Mouse (Mus musculus): ENCODE results near the gene Ginm1. TPM values are rescaled to one million over a fixed set of nuclear protein-coding genes. Genes with fewer than 3 reads are reported as not detected.

Ginm1 gene
- polyA plus RNA-seq, 1 experiment from 2014 or later: 78.9 TPM

GRCm38 (mm10) chr10:7838874-7839421 lies 46.3 kb upstream of the Ginm1 start:
- Histone ChIP-seq H3K9me3 (ENCODE audit: low read length) (no peaks in the 10 kb centered on the region), H3K27me3 (ENCODE audit: insufficient read depth, low read length) (no peaks in the 10 kb centered on the region), H3K4me1 (ENCODE audit: insufficient read depth) (peaks cover 32% of the 10 kb centered on the region), H3K36me3 (replicated peaks; ENCODE audit: insufficient read depth, low read length) (0 out of 2 replicates have a peak, but pooled peaks cover 2% of the 10 kb centered on the region), H3K27ac (ENCODE audit: low read depth) (no peak overlapping the region), H3K4me3 (ENCODE audit: low read depth, low read length) (no peak overlapping the region), H3K9ac (replicated peaks) (no peak overlapping the region), H3K4me2 (ENCODE audit: low read depth, low read length) (no peak overlapping the region)
- 71% methylated on average over 5 of the region's 5 CpGs for WGBS (ENCODE audit: insufficient replicate concordance)
- DNase-seq (no peak), ATAC-seq (no peak)
- TF ChIP-seq EP300 (IDR thresholded peaks at IDR 0.05; ENCODE audit: low read depth) (no peak), CTCF (IDR thresholded peaks at IDR 0.05; ENCODE audit: low read depth) (no peak)

- Histone ChIP-seq H3K9me3 (ENCODE audit: low read length) (no peaks in the 10 kb centered on the region), H3K4me1 (ENCODE audit: insufficient read depth) (peaks cover 35% of the 10 kb centered on the region), H3K27ac (ENCODE audit: low read depth) (no peak overlapping the region), H3K9ac (replicated peaks) (no peak overlapping the region), H3K27me3 (ENCODE audit: insufficient read depth, low read length) (no peaks in the 10 kb centered on the region), H3K4me3 (ENCODE audit: low read depth, low read length) (no peak overlapping the region), H3K4me2 (ENCODE audit: low read depth, low read length) (no peak overlapping the region), H3K36me3 (replicated peaks; ENCODE audit: insufficient read depth, low read length) (0 out of 2 replicates have a peak, but pooled peaks cover 2% of the 10 kb centered on the region)
- 88% methylated on average over 8 of the region's 8 CpGs for WGBS (ENCODE audit: insufficient replicate concordance)
- no peak for ATAC-seq
- TF ChIP-seq CTCF (IDR thresholded peaks at IDR 0.05; ENCODE audit: low read depth) (no peak), EP300 (IDR thresholded peaks at IDR 0.05; ENCODE audit: low read depth) (no peak)
- no peak for DNase-seq
Observed at GRCm38 (mm10) chr10:7838036-7838435, 45.4 kb upstream of the Ginm1 start.

- TF ChIP-seq EP300 (IDR thresholded peaks at IDR 0.05; ENCODE audit: low read depth) (no peak), CTCF (IDR thresholded peaks at IDR 0.05; ENCODE audit: low read depth) (no peak)
- no peak overlapping the region for H3K9ac ChIP-seq (replicated peaks)
- no peak overlapping the region for H3K4me2 ChIP-seq (ENCODE audit: low read depth, low read length)
- no peak overlapping the region for H3K27ac ChIP-seq (ENCODE audit: low read depth)
- ATAC-seq (no peak), DNase-seq (peak; percentile 5)
- H3K36me3 ChIP-seq (replicated peaks; ENCODE audit: insufficient read depth, low read length): 0 out of 2 replicates have a peak, but pooled peaks cover 2% of the 10 kb centered on the region
- H3K27me3 ChIP-seq (ENCODE audit: insufficient read depth, low read length): no peaks in the 10 kb centered on the region
- H3K4me3 ChIP-seq (ENCODE audit: low read depth, low read length): no peak overlapping the region
- 87% methylated on average over 8 of the region's 8 CpGs for WGBS (ENCODE audit: insufficient replicate concordance)
- H3K9me3 ChIP-seq (ENCODE audit: low read length): no peaks in the 10 kb centered on the region
- peaks cover 32% of the 10 kb centered on the region for H3K4me1 ChIP-seq (ENCODE audit: insufficient read depth)
Observed at GRCm38 (mm10) chr10:7837446-7837845, 44.8 kb upstream of the Ginm1 start.

GRCm38 (mm10) chr10:7836902-7837301 lies 44.3 kb upstream of the Ginm1 start:
- no peaks in the 10 kb centered on the region for H3K27me3 ChIP-seq (ENCODE audit: insufficient read depth, low read length)
- no peaks in the 10 kb centered on the region for H3K9me3 ChIP-seq (ENCODE audit: low read length)
- H3K4me2 ChIP-seq (ENCODE audit: low read depth, low read length): no peak overlapping the region
- peak overlapping the region; percentile 39; the same call in 1 of the 2 replicates for H3K27ac ChIP-seq (ENCODE audit: low read depth)
- ATAC-seq (peak; percentile 65), DNase-seq (peak; percentile 15)
- TF ChIP-seq EP300 (IDR thresholded peaks at IDR 0.05; ENCODE audit: low read depth): no peak
- peak; percentile 45 for TF ChIP-seq CTCF (IDR thresholded peaks at IDR 0.05; ENCODE audit: low read depth)
- 0 out of 2 replicates have a peak, but pooled peaks cover 2% of the 10 kb centered on the region for H3K36me3 ChIP-seq (replicated peaks; ENCODE audit: insufficient read depth, low read length)
- no peak overlapping the region for H3K9ac ChIP-seq (replicated peaks)
- H3K4me1 ChIP-seq (ENCODE audit: insufficient read depth): peaks cover 32% of the 10 kb centered on the region
- WGBS (ENCODE audit: insufficient replicate concordance): 55% methylated on average over 2 of the region's 2 CpGs
- no peak overlapping the region for H3K4me3 ChIP-seq (ENCODE audit: low read depth, low read length)

- Histone ChIP-seq H3K9me3 (ENCODE audit: low read length) (no peaks in the 10 kb centered on the region), H3K36me3 (replicated peaks; ENCODE audit: insufficient read depth, low read length) (0 out of 2 replicates have a peak, but pooled peaks cover 2% of the 10 kb centered on the region), H3K9ac (replicated peaks) (no peak overlapping the region), H3K4me3 (ENCODE audit: low read depth, low read length) (no peak overlapping the region), H3K27me3 (ENCODE audit: insufficient read depth, low read length) (no peaks in the 10 kb centered on the region), H3K27ac (ENCODE audit: low read depth) (peak overlapping the region; percentile 85), H3K4me1 (ENCODE audit: insufficient read depth) (peaks cover 26% of the 10 kb centered on the region), H3K4me2 (ENCODE audit: low read depth, low read length) (peak overlapping the region; percentile 45; the same call in 1 of the 2 replicates)
- 54% methylated on average over 10 of the region's 10 CpGs for WGBS (ENCODE audit: insufficient replicate concordance)
- DNase-seq (peak; percentile 18), ATAC-seq (no peak)
- TF ChIP-seq CTCF (IDR thresholded peaks at IDR 0.05; ENCODE audit: low read depth) (0 out of 2 replicates have a peak, but pooled peaks have one; percentile 11), EP300 (IDR thresholded peaks at IDR 0.05; ENCODE audit: low read depth) (no peak)
Observed at GRCm38 (mm10) chr10:7834671-7835225, 42.1 kb upstream of the Ginm1 start.

- Histone ChIP-seq H3K9me3 (ENCODE audit: low read length) (no peaks in the 10 kb centered on the region), H3K4me3 (ENCODE audit: low read depth, low read length) (no peak overlapping the region), H3K36me3 (replicated peaks; ENCODE audit: insufficient read depth, low read length) (no peaks in the 10 kb centered on the region), H3K4me1 (ENCODE audit: insufficient read depth) (peaks cover 23% of the 10 kb centered on the region), H3K9ac (replicated peaks) (no peak overlapping the region), H3K27me3 (ENCODE audit: insufficient read depth, low read length) (no peaks in the 10 kb centered on the region), H3K4me2 (ENCODE audit: low read depth, low read length) (peak overlapping the region; percentile 45), H3K27ac (ENCODE audit: low read depth) (peak overlapping the region; percentile 85)
- WGBS (ENCODE audit: insufficient replicate concordance): 59% methylated on average over 9 of the region's 9 CpGs
- no peak for TF ChIP-seq EP300 (IDR thresholded peaks at IDR 0.05; ENCODE audit: low read depth)
- 0 out of 2 replicates have a peak, but pooled peaks have one; percentile 17 for TF ChIP-seq CTCF (IDR thresholded peaks at IDR 0.05; ENCODE audit: low read depth)
- ATAC-seq (no peak), DNase-seq (peak; percentile 21)
Observed at GRCm38 (mm10) chr10:7833377-7834165, 40.9 kb upstream of the Ginm1 start.
